Mouse (Mus musculus): Measurements from ENCODE around the gene Cyp2d26. TPM values are rescaled to one million over a fixed set of nuclear protein-coding genes. Genes with fewer than 3 reads are reported as not detected.

Cyp2d26 gene
- total RNA-seq (2021), result not detected

GRCm38 (mm10) chr15:82794277-82794676 is at the start of gene Cyp2d26:
TSS of gene Cyp2d26 (minus strand) at chr15:82794294.
- DNase-seq (ENCODE audit: low spot score in 2 of 2), result no peak
- intact Hi-C loops (cut with DNase I), result no loop called here

- no peak for DNase-seq (ENCODE audit: low spot score in 2 of 2)
- intact Hi-C loops (cut with DNase I), result no loop called here
These were observed 45.1 kb upstream of the Cyp2d26 start for GRCm38 (mm10) chr15:82839146-82839545.

- peak in 1 of 2 experiments; percentile 45 for DNase-seq (ENCODE audit: low spot score in 2 of 2)
- intact Hi-C loops (cut with DNase I), result no loop called here
These were observed 35.8 kb upstream of the Cyp2d26 start for GRCm38 (mm10) chr15:82829917-82830316.

GRCm38 (mm10) chr15:82825866-82826265 is 31.8 kb upstream of the Cyp2d26 start:
- DNase-seq (ENCODE audit: low spot score in 2 of 2), result no peak
- intact Hi-C loops (cut with DNase I), result no loop called here

GRCm38 (mm10) chr15:82822347-82822746 is 28.3 kb upstream of the Cyp2d26 start:
- DNase-seq (ENCODE audit: low spot score in 2 of 2), result no peak
- intact Hi-C loops (cut with DNase I), result no loop called here

GRCm38 (mm10) chr15:82821657-82822056 is 27.6 kb upstream of the Cyp2d26 start:
- intact Hi-C loops (cut with DNase I), result no loop called here
- DNase-seq (ENCODE audit: low spot score in 2 of 2), result no peak

GRCm38 (mm10) chr15:82815296-82815695 is 21.2 kb upstream of the Cyp2d26 start:
- DNase-seq (ENCODE audit: low spot score in 2 of 2), result no peak
- intact Hi-C loops (cut with DNase I), result loop anchor here (2.0 kb wide), 1 partner anchor 298 kb away; no protein-coding TSS in a partner anchor

- DNase-seq (ENCODE audit: low spot score in 2 of 2), result peak; percentile 52 to 60
- intact Hi-C loops (cut with DNase I), result loop anchor here (1.0 to 5.0 kb wide), 3 partner anchors 92 to 298 kb away; no protein-coding TSS in a partner anchor
These were observed 20.7 kb upstream of the Cyp2d26 start for GRCm38 (mm10) chr15:82814806-82815205.

- intact Hi-C loops (cut with DNase I), result loop anchor here (1.0 to 5.0 kb wide), 3 partner anchors 93 to 298 kb away; no protein-coding TSS in a partner anchor
- DNase-seq (ENCODE audit: low spot score in 2 of 2), result no peak
These were observed 20.2 kb upstream of the Cyp2d26 start for GRCm38 (mm10) chr15:82814321-82814720.

- intact Hi-C loops (cut with DNase I), result loop anchor here (5.0 kb wide), 1 partner anchor 97 kb away; no protein-coding TSS in a partner anchor
These were observed 16.5 kb upstream of the Cyp2d26 start for GRCm38 (mm10) chr15:82810556-82810955.

GRCm38 (mm10) chr15:82809511-82809910 is 15.4 kb upstream of the Cyp2d26 start:
- intact Hi-C loops (cut with DNase I), result loop anchor here (10.0 kb wide), 2 partner anchors 395 to 705 kb away; partner anchors contain the start of gene Ttll1
- peak in 1 of 2 experiments; percentile 21 for DNase-seq (ENCODE audit: low spot score in 2 of 2)

More at GRCm38 (mm10) chr15:82810556-82810955, 16.5 kb upstream of the Cyp2d26 start:
- no peak for DNase-seq (ENCODE audit: low spot score in 2 of 2)

- intact Hi-C loops (cut with DNase I), result loop anchor here (10.0 kb wide), 2 partner anchors 398 to 708 kb away; partner anchors contain the start of gene Ttll1
These were observed 13.1 kb upstream of the Cyp2d26 start for GRCm38 (mm10) chr15:82806969-82807763.

GRCm38 (mm10) chr15:82804708-82805639 is 10.9 kb upstream of the Cyp2d26 start:
- DNase-seq (ENCODE audit: low spot score in 2 of 2), result peak; percentile 82 to 90
- intact Hi-C loops (cut with DNase I), result loop anchor here (1.0 to 10.0 kb wide), 4 partner anchors 232 to 710 kb away; partner anchors contain the start of gene Ttll1

More at GRCm38 (mm10) chr15:82806969-82807763, 13.1 kb upstream of the Cyp2d26 start:
- no peak for DNase-seq (ENCODE audit: low spot score in 2 of 2)

GRCm38 (mm10) chr15:82795936-82796440 is 1.9 kb upstream of the Cyp2d26 start:
- no peak for DNase-seq (ENCODE audit: low spot score in 2 of 2)
- intact Hi-C loops (cut with DNase I), result no loop called here

GRCm38 (mm10) chr15:82793868-82794267 is 226 bp downstream of the Cyp2d26 start:
- intact Hi-C loops (cut with DNase I), result no loop called here
- no peak for DNase-seq (ENCODE audit: low spot score in 2 of 2)

- intact Hi-C loops (cut with DNase I), result no loop called here
- no peak for DNase-seq (ENCODE audit: low spot score in 2 of 2)
These were observed 640 bp downstream of the Cyp2d26 start for GRCm38 (mm10) chr15:82793454-82793853.

GRCm38 (mm10) chr15:82792566-82792965 is 1.5 kb downstream of the Cyp2d26 start:
- intact Hi-C loops (cut with DNase I), result no loop called here
- no peak for DNase-seq (ENCODE audit: low spot score in 2 of 2)

- intact Hi-C loops (cut with DNase I), result no loop called here
- no peak for DNase-seq (ENCODE audit: low spot score in 2 of 2)
These were observed 9.5 kb downstream of the Cyp2d26 start for GRCm38 (mm10) chr15:82784581-82784980.

- DNase-seq (ENCODE audit: low spot score in 2 of 2), result no peak
- intact Hi-C loops (cut with DNase I), result loop anchor here (2.0 kb wide), 1 partner anchor 101 kb away; no protein-coding TSS in a partner anchor
These were observed 10.3 kb downstream of the Cyp2d26 start for GRCm38 (mm10) chr15:82783800-82784199.

All from left cerebral cortex, postnatal 25 days (tissue).